Mouse (Mus musculus): ENCODE data around the gene Ift52.
A peak's percentile ranks its signal among the peaks of the same experiment; 100 is the strongest.
"Not testable (repeated sequence)": the region's sequence is repeated elsewhere in the genome, so short reads cannot be mapped to it uniquely, and the experiment has no call there.

Gene Ift52

GRCm38 (mm10) chr2:163031757-163032156, 14.6 kb downstream of the Ift52 start:
- no peak for DNase-seq

- no peak for DNase-seq
Measured at GRCm38 (mm10) chr2:163032622-163033021, 15.5 kb downstream of the Ift52 start.

DNA sequence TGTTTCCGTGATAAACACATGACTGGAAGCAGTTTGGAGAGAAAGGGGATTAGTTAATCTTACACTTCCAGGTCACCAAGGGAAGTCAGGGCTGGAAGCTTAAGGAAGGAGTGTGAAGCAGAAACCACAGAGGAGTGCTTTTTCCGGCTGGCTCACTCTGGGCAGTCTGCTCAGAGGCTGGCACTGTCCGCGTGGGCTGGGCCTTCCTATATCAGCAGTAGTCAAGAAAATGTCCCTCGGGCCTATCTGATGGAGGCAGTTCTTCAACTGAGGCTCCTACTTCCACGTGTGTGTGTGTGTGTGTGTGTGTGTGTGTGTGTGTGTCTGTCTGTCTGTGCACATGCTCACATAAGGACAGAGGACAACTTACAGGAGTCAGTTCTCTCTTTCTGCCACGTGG, 22.8 kb downstream of the Ift52 start:
- no peak for DNase-seq

DNA sequence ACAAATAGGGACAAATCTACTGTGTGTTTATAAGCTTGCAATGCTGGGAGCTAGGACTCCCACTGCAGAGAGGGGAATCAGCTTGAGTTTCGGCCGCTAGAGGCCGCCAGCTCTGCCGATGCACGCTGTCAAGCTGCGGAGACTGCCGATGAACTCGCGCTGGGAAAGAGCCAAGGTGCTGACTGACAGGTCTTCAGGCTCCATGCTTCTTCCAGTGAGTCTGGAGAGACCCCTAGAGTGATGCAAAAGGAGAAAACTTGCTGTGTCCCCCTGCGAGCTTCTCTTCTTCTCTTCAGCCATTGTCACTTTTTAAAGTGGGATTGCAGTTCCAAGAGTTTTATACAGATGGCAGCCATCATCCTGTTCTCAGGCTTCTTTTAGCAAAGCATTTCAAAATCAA, 31.0 kb downstream of the Ift52 start:
- peak; percentile 75 for DNase-seq

DNA sequence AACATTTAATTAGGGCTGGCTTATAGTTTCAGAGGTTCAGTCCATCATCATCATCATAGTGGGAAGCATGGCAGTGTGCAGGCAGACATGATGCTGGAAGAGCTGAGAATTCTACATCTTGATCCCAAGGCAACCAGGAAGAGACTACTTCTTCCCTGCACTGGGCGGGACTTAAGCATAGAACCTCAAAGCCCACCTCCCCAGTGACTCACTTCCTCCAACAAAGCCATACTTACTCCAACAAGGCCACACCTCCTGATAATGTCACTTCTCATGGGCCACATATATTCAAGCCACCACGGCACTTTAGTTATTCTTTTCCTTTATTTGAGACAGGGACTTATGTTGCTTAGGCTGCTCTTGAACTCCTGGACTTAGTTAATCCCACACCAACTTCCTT, 32.0 kb downstream of the Ift52 start:
- no peak for DNase-seq

DNA sequence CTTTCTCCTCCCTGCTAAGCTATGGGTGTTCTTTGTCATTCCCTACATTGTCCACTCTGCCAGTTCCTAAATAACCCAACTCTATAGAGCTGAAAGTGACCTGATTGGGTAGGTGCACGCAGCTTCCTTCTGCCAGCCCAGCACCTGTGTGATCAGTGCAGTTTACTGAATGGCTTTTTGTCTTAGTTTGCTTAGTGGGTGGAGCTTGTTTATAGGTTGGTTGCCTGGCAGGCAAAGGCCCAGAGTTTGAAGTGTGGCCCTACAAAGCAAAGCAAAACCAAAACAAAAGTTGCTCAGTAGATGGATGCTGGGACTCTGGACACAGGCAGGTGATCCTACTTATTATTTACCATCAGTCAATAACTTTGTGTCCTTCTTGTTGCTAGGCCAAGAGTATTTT, 34.5 kb downstream of the Ift52 start:
- no peak for DNase-seq

GRCm38 (mm10) chr2:163052101-163052500, 34.9 kb downstream of the Ift52 start:
- no peak for DNase-seq

GRCm38 (mm10) chr2:163052826-163053225, 35.7 kb downstream of the Ift52 start:
- DNase-seq = no peak

GRCm38 (mm10) chr2:163054335-163054840, 37.2 kb downstream of the Ift52 start, which contains the start of gene Mybl2:
Mybl2 (plus strand) TSS chr2:163054687.
- DNase-seq = peak; percentile 89

DNA sequence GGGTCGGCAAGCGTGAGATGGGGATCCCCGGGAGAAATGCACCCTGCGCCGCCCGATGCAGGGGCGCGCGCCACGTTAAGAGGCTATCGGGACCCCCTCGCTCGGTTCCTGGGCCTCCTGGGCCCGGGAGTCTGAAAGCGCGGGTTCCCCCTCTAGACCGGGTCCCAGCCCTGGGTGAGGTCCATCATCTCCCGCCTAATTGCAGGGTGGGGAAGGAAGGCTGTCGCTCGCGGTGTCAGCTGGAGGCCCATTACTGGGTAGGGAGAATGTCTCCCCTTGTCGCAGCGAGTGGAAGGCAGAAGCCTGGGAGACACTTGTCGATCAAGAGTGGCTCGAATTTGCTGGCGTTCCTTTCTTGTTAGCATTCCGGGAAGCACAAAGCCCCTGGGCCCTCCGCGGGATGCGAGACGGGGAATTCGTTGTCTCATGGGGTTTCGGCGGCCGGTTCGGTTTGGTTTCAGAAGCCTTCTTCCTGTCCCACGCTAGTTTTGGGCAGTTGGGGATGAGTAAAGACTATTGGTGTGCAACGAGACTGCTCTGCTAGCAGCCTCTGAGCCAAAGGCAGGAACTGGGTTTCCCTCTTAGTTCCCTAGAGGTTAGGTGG, 37.8 kb downstream of the Ift52 start:
- DNase-seq = no peak

- no peak for DNase-seq
Measured at GRCm38 (mm10) chr2:163055715-163056114, 38.6 kb downstream of the Ift52 start.

DNA sequence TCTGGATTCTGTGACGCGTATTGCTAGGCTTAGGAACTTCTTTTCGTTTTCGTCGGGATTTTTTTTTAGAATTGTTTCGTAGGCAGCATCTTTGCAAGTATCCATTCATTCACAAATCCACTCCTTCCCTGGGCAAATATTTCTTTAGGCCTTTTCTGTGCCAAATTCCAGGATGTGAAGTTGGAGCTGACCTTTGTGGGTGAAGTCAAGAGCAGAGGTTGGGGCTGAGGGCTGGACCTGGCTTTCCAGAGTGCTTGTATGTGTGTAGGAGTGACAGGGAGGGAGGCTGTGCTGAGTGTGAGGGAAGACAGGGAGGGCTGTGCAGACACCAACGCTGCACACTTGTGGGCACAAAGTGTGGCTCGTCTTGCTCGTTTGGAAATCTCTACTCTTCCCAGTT, 39.4 kb downstream of the Ift52 start:
- DNase-seq = no peak

DNA sequence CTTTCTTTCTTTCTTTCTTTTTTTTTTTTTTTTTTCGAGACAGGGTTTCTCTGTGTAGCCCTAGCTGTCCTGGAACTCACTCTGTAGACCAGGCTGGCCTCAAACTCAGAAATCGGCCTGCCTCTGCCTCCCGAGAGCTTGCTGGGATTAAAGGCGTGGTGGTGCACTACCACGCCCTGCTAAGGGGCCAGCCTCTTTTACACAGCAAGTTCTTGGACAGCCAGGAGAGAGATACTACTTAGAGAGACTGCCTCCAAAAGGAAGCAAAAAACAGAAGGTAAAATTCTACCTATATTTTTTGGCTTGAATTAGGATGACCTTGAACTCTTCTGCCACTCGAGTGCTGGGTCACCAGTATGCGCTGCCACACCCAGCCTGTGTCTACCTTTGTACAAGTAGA, 41.8 kb downstream of the Ift52 start:
- not testable (repeated sequence) for DNase-seq

DNA sequence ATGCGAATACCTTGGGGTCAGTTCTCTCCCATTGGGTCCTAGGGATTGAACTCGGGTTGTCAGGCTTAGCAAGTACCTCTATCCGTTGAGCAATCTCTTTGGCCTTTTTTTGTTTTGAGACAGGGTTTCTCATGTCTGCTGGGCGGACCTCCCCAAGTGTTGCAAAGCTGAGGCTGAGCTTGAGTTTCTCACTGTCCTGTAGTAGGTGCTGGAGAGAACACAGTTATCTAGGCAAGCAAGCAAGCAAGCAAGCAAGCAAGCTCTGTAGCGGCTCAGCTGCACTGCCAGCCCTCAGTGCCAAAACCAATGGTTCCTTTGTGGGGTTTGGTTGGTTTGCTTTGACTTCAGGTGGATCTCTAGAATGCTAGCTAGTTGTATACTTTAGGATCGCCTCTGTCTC, 43.5 kb downstream of the Ift52 start:
- DNase-seq = no peak

DNA sequence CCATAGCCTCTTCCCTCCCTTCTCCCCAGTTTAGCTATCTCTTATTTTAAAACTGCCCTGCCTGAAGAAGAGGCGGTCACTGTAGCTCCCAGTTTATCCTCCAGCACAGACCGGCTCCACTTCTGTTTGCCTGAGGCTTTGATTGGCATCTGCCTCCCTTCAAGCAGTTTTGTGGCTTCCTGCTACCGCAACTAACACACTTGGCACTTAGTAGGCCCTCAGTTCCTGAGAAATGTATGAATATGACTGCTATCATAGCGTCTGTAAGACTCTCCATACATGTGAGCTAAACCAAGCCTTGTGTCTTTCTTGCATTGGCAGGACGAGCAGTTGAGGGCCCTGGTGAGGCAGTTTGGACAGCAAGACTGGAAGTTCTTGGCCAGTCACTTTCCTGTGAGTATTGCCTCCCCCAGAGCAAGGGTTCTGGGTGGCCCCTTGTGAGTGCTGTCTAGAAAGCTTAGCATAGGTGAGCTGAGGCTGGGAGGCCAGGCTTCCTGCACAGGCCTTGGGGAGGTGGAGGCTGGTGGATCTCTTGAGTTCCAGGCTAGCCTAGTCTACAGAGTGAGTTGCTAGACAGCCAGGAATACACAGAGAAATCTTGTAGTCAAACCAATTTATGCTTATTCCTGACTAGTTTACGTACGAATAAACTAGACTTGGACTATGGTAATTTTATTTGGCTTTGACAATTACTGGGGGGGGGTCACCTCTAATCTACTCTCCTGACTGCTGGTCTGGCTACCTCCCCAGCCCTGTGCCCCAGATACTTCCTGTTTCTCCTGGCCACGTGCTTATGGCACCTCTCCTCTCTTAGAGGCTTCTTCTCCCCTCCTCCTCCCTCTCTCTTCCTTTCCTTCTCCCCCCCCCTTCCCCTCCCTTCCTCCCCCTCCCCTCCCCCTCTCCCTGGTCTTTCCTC, 44.3 kb downstream of the Ift52 start:
- DNase-seq = no peak

DNA sequence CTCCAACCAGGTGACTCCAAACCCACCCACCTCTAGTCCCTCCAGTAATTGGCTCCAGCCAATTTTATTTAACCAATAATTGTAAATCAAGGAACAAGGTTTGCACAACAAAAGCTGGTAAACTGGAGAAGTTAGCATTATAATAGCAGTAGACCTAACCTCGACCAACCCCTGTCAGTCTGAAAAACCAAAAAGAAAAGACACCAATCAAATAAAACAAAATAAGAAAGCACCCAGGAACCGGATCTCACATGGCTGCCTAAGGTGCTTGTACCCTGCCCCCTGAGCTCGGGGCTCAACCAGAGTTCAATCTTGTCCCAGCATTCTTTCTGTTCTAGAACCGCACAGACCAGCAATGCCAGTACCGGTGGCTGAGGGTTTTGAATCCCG, 45.0 kb downstream of the Ift52 start:
- DNase-seq = no peak

DNA sequence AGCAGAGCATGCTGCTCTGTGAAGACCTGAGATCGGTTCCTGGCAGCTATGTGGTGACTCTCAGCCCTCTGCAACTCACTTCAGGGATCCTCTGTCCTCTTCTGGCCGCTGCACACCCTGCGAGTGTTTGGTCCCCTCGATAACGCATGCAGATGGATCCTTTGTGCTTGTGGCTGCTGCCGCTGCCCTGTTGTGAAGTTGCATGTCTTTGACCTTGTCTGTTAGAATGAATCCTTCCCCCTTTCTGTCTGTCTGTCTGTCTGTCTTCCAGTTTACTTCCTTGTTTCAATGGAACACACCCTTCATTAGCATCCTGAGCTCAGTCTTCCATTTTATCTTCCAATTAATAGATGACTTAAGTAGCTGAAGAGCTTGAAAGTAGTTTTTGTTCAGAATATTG, 49.2 kb downstream of the Ift52 start:
- no peak for DNase-seq

GRCm38 (mm10) chr2:163067233-163067632, 50.1 kb downstream of the Ift52 start:
- no peak for DNase-seq

DNA sequence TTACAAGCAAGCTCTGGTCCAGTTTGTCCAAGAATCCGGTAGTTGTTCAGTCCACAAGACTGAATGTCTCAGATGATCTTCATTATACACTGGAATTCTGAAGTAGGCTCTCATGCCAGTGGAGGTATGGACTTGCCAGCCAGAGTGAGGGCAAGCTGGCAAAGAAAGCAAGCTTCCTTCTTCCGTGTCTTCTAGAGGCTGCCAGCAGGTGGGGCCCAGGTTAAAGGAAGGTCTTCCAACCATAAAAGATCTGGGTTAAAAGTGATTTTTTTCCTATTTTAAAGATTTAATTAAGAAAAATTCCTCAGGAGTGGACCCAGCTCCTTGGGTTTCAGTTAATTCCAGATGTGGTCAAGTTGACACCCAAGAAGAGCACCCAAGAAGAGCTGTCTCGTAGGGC, 53.1 kb downstream of the Ift52 start:
- DNase-seq = no peak

DNA sequence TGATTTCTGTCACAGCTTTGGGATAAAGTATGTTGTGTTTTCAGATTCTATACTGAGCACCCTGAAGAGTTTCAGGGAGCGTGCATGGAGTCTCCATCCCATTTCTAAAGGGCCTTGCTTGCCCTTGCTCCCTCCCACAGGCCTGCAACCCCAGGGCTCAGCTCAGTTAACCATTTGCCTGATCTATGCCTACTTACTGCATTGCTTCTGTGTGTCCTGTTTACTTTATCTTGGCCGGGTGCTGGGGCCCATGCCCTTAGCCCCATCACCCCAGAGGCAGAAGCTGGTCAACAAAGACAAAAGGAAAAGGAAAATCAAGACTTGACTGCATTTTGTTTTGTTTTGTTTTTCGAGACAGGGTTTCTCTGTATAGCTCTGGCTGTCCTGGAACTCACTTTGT, 54.4 kb downstream of the Ift52 start:
- no peak for DNase-seq

GRCm38 (mm10) chr2:163073023-163073757, 56.0 kb downstream of the Ift52 start:
- DNase-seq = no peak

DNA sequence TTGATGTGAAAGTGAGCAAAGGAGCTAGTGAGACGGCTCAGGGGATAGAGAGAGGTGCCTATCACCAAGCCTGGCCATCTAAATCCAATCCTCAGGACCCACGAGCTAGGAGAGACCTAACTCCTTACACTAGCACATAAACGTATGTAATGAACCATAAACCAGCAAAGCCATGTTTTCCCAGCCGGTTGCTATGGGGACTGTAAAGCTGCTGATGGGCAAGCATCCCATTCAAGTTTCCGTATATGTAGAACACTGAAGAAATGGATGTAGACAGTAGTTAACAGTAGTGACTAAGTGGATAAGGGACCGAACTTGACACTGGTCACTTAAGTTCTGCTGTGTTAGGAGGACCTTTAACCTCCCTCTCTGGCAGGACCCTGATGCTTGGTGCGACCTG, 56.9 kb downstream of the Ift52 start:
- no peak for DNase-seq

- no peak for DNase-seq
Measured at GRCm38 (mm10) chr2:163074808-163075207, 57.7 kb downstream of the Ift52 start.

DNA sequence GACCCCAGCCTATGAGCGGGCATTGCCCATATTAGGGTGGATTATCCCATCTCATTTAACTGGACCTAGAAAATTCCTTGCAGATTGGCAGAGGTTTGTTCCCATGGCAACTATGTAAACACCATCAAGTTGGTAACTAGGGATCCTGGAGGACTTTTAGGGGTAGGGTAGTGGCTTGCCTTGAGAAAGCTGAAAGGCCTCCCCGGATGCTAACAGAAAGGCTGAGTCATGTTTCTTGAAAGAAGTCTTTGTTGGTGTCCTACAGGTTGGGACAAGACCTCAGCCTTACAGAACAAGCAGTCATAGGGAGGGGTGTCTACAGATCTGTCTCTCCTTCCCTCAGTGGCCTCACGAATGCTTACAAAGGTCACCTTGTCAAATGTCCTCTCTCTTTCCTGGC, 58.1 kb downstream of the Ift52 start:
- no peak for DNase-seq
